Mouse (Mus musculus): Measurements from ENCODE around the gene Alox12. TPM values are rescaled to one million over a fixed set of nuclear protein-coding genes. Genes with fewer than 3 reads are reported as not detected.

Alox12 gene
- polyA plus RNA-seq, 1 experiment, result 0.32 TPM

DNA sequence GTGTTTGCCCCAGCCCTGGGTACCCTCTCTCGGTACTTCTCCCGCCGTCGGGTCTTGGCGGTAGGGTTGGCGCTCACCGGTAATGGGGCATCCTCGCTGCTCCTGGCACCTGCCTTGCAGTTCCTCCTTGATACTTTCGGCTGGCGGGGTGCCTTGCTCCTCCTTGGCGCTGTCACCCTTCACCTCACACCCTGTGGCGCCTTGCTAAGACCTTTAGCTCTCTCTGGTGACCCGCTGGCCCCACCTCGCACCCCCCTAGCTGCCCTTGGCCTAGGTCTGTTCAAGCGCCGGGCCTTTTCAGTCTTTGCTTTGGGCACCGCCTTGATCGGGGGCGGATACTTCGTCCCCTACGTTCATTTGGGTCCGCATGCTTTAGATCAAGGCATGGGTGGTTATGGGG, 39.9 kb downstream of the Alox12 start:
- TF ChIP-seq POLR2A (IDR thresholded peaks at IDR 0.05; ENCODE audit: low read depth, low read length) (no peak), CTCF (IDR thresholded peaks at IDR 0.05; ENCODE audit: borderline replicate concordance, insufficient read depth, low read length) (no peak)
- H3K4me3 ChIP-seq (ENCODE audit: insufficient read depth, low read length), result no peak overlapping the region
- H3K4me1 ChIP-seq (ENCODE audit: control insufficient read depth, insufficient read depth, low read length), result 0 out of 2 replicates have a peak, but pooled peaks cover 5% of the 10 kb centered on the region

GRCm38 (mm10) chr11:70214856-70215209, 40.3 kb downstream of the Alox12 start:
- TF ChIP-seq CTCF (IDR thresholded peaks at IDR 0.05; ENCODE audit: borderline replicate concordance, insufficient read depth, low read length) (no peak), POLR2A (IDR thresholded peaks at IDR 0.05; ENCODE audit: low read depth, low read length) (no peak)
- Histone ChIP-seq H3K27ac (ENCODE audit: insufficient read depth, low read length) (no peak overlapping the region), H3K4me1 (ENCODE audit: control insufficient read depth, insufficient read depth, low read length) (0 out of 2 replicates have a peak, but pooled peaks cover 5% of the 10 kb centered on the region), H3K4me3 (ENCODE audit: insufficient read depth, low read length) (no peak overlapping the region)

More for the DNA sequence above, 39.9 kb downstream of the Alox12 start:
- no peak overlapping the region for H3K27ac ChIP-seq (ENCODE audit: insufficient read depth, low read length)

DNA sequence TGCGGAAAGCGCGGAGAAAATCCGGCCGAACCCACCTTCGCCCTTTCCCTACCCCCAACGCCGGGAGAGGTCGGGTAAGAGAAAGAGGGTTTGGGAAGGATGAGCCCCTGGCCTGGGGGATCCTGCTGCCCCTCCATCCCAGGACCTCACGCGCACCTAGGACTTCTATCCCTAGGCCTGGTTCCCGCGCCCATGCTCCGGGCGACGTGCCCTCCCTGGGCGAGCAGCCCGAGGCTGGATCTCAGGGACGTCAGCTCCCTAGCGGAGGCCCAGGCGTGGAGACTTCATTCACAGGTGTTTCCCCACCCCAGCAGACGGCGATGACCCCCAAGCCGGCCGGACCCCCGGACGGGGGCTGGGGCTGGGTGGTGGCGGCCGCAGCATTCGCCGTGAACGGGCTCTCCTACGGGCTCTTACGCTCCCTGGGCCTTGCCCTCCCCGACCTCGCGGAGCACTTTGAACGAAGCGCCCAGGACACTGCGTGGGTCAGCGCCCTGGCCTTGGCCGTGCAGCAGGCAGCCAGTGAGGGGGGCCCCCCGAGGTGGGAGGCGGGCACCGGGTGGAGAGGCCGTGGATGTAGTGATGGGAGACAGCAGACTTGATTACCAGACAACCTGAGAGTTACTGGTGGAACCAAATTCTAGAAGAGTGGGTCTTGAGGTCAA, 40.8 kb downstream of the Alox12 start:
- no peak for TF ChIP-seq CTCF (IDR thresholded peaks at IDR 0.05; ENCODE audit: borderline replicate concordance, insufficient read depth, low read length)
- 0 out of 2 replicates have a peak, but pooled peaks have one; percentile 11 for TF ChIP-seq POLR2A (IDR thresholded peaks at IDR 0.05; ENCODE audit: low read depth, low read length)
- no peak overlapping the region for H3K27ac ChIP-seq (ENCODE audit: insufficient read depth, low read length)
- no peak overlapping the region for H3K4me3 ChIP-seq (ENCODE audit: insufficient read depth, low read length)
- 0 out of 2 replicates have a peak, but pooled peaks cover 5% of the 10 kb centered on the region for H3K4me1 ChIP-seq (ENCODE audit: control insufficient read depth, insufficient read depth, low read length)

- 0 out of 2 replicates have a peak, but pooled peaks cover 5% of the 10 kb centered on the region for H3K4me1 ChIP-seq (ENCODE audit: control insufficient read depth, insufficient read depth, low read length)
- no peak overlapping the region for H3K27ac ChIP-seq (ENCODE audit: insufficient read depth, low read length)
- no peak overlapping the region for H3K4me3 ChIP-seq (ENCODE audit: insufficient read depth, low read length)
- no peak for TF ChIP-seq POLR2A (IDR thresholded peaks at IDR 0.05; ENCODE audit: low read depth, low read length)
- no peak for TF ChIP-seq CTCF (IDR thresholded peaks at IDR 0.05; ENCODE audit: borderline replicate concordance, insufficient read depth, low read length)
Measured at GRCm38 (mm10) chr11:70213736-70214135, 41.4 kb downstream of the Alox12 start.

- 0 out of 2 replicates have a peak, but pooled peaks have one; percentile 17 for TF ChIP-seq POLR2A (IDR thresholded peaks at IDR 0.05; ENCODE audit: low read depth, low read length)
- no peak for TF ChIP-seq CTCF (IDR thresholded peaks at IDR 0.05; ENCODE audit: borderline replicate concordance, insufficient read depth, low read length)
- 0 out of 2 replicates have a peak, but pooled peaks cover 5% of the 10 kb centered on the region for H3K4me1 ChIP-seq (ENCODE audit: control insufficient read depth, insufficient read depth, low read length)
Measured at GRCm38 (mm10) chr11:70212896-70213295, 42.3 kb downstream of the Alox12 start.

GRCm38 (mm10) chr11:70212423-70212822, 42.7 kb downstream of the Alox12 start, which contains the start of gene Slc16a11:
Slc16a11 (plus strand) TSS chr11:70212752.
- 0 out of 2 replicates have a peak, but pooled peaks cover 5% of the 10 kb centered on the region for H3K4me1 ChIP-seq (ENCODE audit: control insufficient read depth, insufficient read depth, low read length)
- TF ChIP-seq CTCF (IDR thresholded peaks at IDR 0.05; ENCODE audit: borderline replicate concordance, insufficient read depth, low read length), result no peak
- H3K27ac ChIP-seq (ENCODE audit: insufficient read depth, low read length), result no peak within 1 kb of the TSS
- H3K4me3 ChIP-seq (ENCODE audit: insufficient read depth, low read length), result no peak within 1 kb of the TSS

More at GRCm38 (mm10) chr11:70212896-70213295, 42.3 kb downstream of the Alox12 start:
- no peak overlapping the region for H3K27ac ChIP-seq (ENCODE audit: insufficient read depth, low read length)
- no peak overlapping the region for H3K4me3 ChIP-seq (ENCODE audit: insufficient read depth, low read length)

- H3K4me3 ChIP-seq (ENCODE audit: insufficient read depth, low read length), result no peak overlapping the region
- H3K4me1 ChIP-seq (ENCODE audit: control insufficient read depth, insufficient read depth, low read length), result 0 out of 2 replicates have a peak, but pooled peaks cover 5% of the 10 kb centered on the region
- TF ChIP-seq POLR2A (IDR thresholded peaks at IDR 0.05; ENCODE audit: low read depth, low read length), result no peak
- TF ChIP-seq CTCF (IDR thresholded peaks at IDR 0.05; ENCODE audit: borderline replicate concordance, insufficient read depth, low read length), result no peak
- H3K27ac ChIP-seq (ENCODE audit: insufficient read depth, low read length), result no peak overlapping the region
Measured at GRCm38 (mm10) chr11:70211972-70212371, 43.2 kb downstream of the Alox12 start.

GRCm38 (mm10) chr11:70210681-70211080, 44.5 kb downstream of the Alox12 start:
- TF ChIP-seq POLR2A (IDR thresholded peaks at IDR 0.05; ENCODE audit: low read depth, low read length) (no peak), CTCF (IDR thresholded peaks at IDR 0.05; ENCODE audit: borderline replicate concordance, insufficient read depth, low read length) (no peak)
- Histone ChIP-seq H3K4me1 (ENCODE audit: control insufficient read depth, insufficient read depth, low read length) (0 out of 2 replicates have a peak, but pooled peaks cover 5% of the 10 kb centered on the region), H3K27ac (ENCODE audit: insufficient read depth, low read length) (no peak overlapping the region), H3K4me3 (ENCODE audit: insufficient read depth, low read length) (no peak overlapping the region)

DNA sequence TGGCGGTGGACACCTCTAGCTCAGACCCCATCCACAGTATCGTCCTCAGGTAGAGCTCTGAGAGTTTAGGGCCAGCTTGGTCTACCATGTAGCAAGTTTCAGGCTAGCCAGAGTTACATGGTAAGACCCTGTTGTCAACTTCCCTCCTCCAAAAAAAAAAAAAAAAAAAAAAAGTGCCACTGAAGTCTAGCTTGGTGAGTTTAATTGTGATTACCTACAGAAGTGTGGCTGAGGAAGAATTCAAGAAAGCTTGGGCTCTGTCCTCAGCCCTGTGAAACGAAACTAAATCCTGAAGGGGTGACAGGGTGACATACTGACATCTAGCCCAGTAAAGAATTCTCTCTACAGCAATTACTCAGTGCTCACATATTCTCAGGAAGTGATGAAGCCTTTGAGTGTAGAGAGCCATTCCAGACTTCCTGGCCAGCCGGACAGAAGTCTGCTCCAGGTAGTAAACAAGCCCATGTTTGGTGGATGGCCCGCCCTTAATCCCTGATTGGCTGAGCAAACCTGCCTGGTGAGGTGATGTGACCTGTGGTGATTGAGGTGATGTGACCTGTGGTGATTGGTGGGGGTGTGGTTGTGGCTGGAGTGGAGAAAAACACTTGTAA, 46.3 kb downstream of the Alox12 start:
- 0 out of 2 replicates have a peak, but pooled peaks cover 5% of the 10 kb centered on the region for H3K4me1 ChIP-seq (ENCODE audit: control insufficient read depth, insufficient read depth, low read length)
- no peak overlapping the region for H3K27ac ChIP-seq (ENCODE audit: insufficient read depth, low read length)
- no peak overlapping the region for H3K4me3 ChIP-seq (ENCODE audit: insufficient read depth, low read length)
- TF ChIP-seq CTCF (IDR thresholded peaks at IDR 0.05; ENCODE audit: borderline replicate concordance, insufficient read depth, low read length) (no peak), POLR2A (IDR thresholded peaks at IDR 0.05; ENCODE audit: low read depth, low read length) (no peak)

DNA sequence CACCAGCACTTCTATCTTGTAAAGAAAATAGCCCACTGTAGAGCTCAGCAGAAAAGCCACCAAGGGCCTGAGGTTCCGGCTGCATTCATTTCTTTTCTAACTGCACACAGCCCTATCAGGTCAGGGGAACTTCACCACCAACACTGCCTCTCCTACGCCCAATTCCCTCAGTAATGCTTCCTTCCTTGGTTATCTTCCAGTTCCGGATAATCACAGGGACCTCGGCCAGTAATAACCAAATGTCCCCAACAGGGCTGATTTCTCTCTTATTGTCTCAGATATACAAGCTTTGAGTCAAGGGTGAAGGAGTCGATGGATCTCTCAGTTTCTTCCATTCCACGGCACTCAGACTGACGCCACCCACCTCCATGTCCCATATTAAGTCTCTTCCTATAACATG, 47.9 kb downstream of the Alox12 start:
- TF ChIP-seq POLR2A (IDR thresholded peaks at IDR 0.05; ENCODE audit: low read depth, low read length) (no peak), CTCF (IDR thresholded peaks at IDR 0.05; ENCODE audit: borderline replicate concordance, insufficient read depth, low read length) (no peak)
- H3K4me1 ChIP-seq (ENCODE audit: control insufficient read depth, insufficient read depth, low read length), result 0 out of 2 replicates have a peak, but pooled peaks cover 5% of the 10 kb centered on the region
- no peak overlapping the region for H3K27ac ChIP-seq (ENCODE audit: insufficient read depth, low read length)
- H3K4me3 ChIP-seq (ENCODE audit: insufficient read depth, low read length), result no peak overlapping the region
